ENCODE assay signal across 19 mouse cellular contexts in the genomic region with DNA sequence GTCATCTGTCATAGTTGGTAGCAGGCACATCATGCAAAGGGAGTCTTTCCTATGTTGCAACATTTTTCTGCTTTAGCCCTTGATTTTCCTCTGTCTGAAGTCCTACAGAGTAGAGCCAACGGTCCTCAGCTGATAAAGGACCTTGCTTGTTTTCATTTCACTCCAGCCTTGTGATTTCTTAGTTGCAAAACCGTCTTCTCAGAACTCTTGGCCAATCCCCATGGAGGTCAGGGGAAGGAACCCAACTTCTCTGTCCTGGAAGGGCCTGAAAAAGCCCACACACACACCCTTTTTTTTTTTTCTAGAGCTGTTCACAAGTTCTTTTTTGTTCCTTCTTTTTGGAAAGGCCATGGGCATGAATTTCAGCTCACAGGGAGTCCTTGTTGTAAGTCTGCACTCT. TPM values are rescaled to one million over a fixed set of nuclear protein-coding genes. Genes with fewer than 3 reads are reported as not detected.
DNase-seq lines count a peak whose midpoint lies in the region; ATAC-seq lines count a peak whose summit lies in the region.
"Had no signal": no experiment of that assay in that cellular context is flagged by ENCODE, and none has a peak within 500 bp of the region (broad histone marks: within the 10 kb centered on the region; RNA-seq: fewer than 3 reads in every experiment).

No protein-coding gene starts in this region.

- H3K36me3 ChIP-seq in liver, embryonic 16.5 days (ENCODE audit: control insufficient read depth, insufficient read depth), result no peaks in the 10 kb centered on the region
- H3K36me3 ChIP-seq in liver, embryonic 11.5 days (ENCODE audit: control insufficient read depth, insufficient read depth, low read length), result no peaks in the 10 kb centered on the region
- H3K36me3 ChIP-seq: hindbrain, embryonic 10.5 days; intestine, embryonic 15.5 days; liver, embryonic 13.5 days; midbrain, embryonic 12.5 days had no signal

- whole genome bisulfite sequencing in liver, embryonic 16.5 days (ENCODE audit: insufficient replicate concordance), result 43% methylated on average over 2 of the region's 2 CpGs
- WGBS in liver, embryonic 11.5 days, result 68% methylated on average over 2 of the region's 2 CpGs

- H3K4me3 ChIP-seq in liver, embryonic 16.5 days (ENCODE audit: low read depth, low read length), result no peak overlapping the region
- no peak overlapping the region for H3K4me3 ChIP-seq in liver, embryonic 11.5 days (ENCODE audit: low read depth, low read length)
- H3K4me3 ChIP-seq: hindbrain, embryonic 10.5 days; intestine, embryonic 15.5 days; left cerebral cortex, adult 2 months; liver, embryonic 13.5 days; midbrain, embryonic 12.5 days had no signal

- no peaks in the 10 kb centered on the region for H3K4me1 ChIP-seq in liver, embryonic 16.5 days (ENCODE audit: control insufficient read depth, low read depth, low read length)
- no peaks in the 10 kb centered on the region for H3K4me1 ChIP-seq in liver, embryonic 11.5 days (replicated peaks; ENCODE audit: control insufficient read depth, insufficient read depth, low read length)
- H3K4me1 ChIP-seq: hindbrain, embryonic 10.5 days; intestine, embryonic 15.5 days; liver, embryonic 13.5 days; midbrain, embryonic 12.5 days had no signal

- DNase-seq in adrenal gland, adult 2 months, result peak; percentile 43
- DNase-seq in adrenal gland, postnatal 4 days (ENCODE audit: low spot score in 2 of 2), result no peak
- no peak for DNase-seq in liver, embryonic 11.5 days (ENCODE audit: low spot score)
- peak; percentile 50 for DNase-seq in lung, postnatal 10 days
- DNase-seq in yolk sac, embryonic 10.5 days (ENCODE audit: low spot score), result peak; percentile 40
- no peak for DNase-seq in kidney, postnatal 25 days
- DNase-seq in layer of hippocampus, postnatal 25 days (ENCODE audit: extremely low spot score in 1 of 2, low spot score in 1 of 2), result no peak
- DNase-seq: cerebellum, postnatal 36 days; gastrocnemius, postnatal 10 days; liver, embryonic 13.5 days; retina, postnatal 1 day; spleen, adult 18-20 months had no signal

- H3K27me3 ChIP-seq in liver, embryonic 16.5 days (ENCODE audit: control insufficient read depth, insufficient read depth, low read depth, low read length), result no peaks in the 10 kb centered on the region
- no peaks in the 10 kb centered on the region for H3K27me3 ChIP-seq in liver, embryonic 11.5 days (replicated peaks; ENCODE audit: control insufficient read depth, insufficient read depth, low read length)
- H3K27me3 ChIP-seq: intestine, embryonic 15.5 days; liver, embryonic 13.5 days; midbrain, embryonic 12.5 days had no signal

- H3K4me2 ChIP-seq in liver, embryonic 16.5 days (ENCODE audit: low read depth, low read length), result no peak overlapping the region
- no peak overlapping the region for H3K4me2 ChIP-seq in liver, embryonic 11.5 days
- H3K4me2 ChIP-seq: intestine, embryonic 15.5 days; liver, embryonic 13.5 days; midbrain, embryonic 12.5 days had no signal

- no peak overlapping the region for H3K27ac ChIP-seq in liver, embryonic 16.5 days (ENCODE audit: low read length)
- H3K27ac ChIP-seq in liver, embryonic 11.5 days (ENCODE audit: low read depth, low read length), result no peak overlapping the region
- H3K27ac ChIP-seq: hindbrain, embryonic 10.5 days; intestine, embryonic 15.5 days; kidney, postnatal 0 days; left cerebral cortex, adult 2 months; liver, embryonic 13.5 days; midbrain, embryonic 12.5 days had no signal

- peak; percentile 45; the same call in 1 of the 2 replicates for ATAC-seq in liver, embryonic 16.5 days (ENCODE audit: low read depth)
- no peak for ATAC-seq in liver, embryonic 11.5 days (replicated peaks; ENCODE audit: low FRiP score)
- ATAC-seq: forebrain, embryonic 14.5 days; intestine, embryonic 15.5 days had no signal

- no peak overlapping the region for H3K9ac ChIP-seq in liver, embryonic 16.5 days (ENCODE audit: low read depth, low read length)
- no peak overlapping the region for H3K9ac ChIP-seq in liver, embryonic 11.5 days (ENCODE audit: low read depth, low read length)
- H3K9ac ChIP-seq: intestine, embryonic 15.5 days; liver, embryonic 13.5 days; midbrain, embryonic 12.5 days had no signal

- H3K9me3 ChIP-seq in liver, embryonic 16.5 days (replicated peaks; ENCODE audit: control insufficient read depth, low read length), result no peaks in the 10 kb centered on the region
- H3K9me3 ChIP-seq in liver, embryonic 11.5 days (ENCODE audit: control insufficient read depth, low read length), result no peaks in the 10 kb centered on the region
- H3K9me3 ChIP-seq: hindbrain, embryonic 10.5 days; intestine, embryonic 15.5 days; liver, embryonic 13.5 days; midbrain, embryonic 12.5 days had no signal

RNA-seq across cellular contexts. Expression of a gene that starts 9.3 kb away (rescaled TPM):
- total RNA-seq in adrenal gland, adult 2 months (2021), result 10 to 100 TPM; 19.9 to 20.9 TPM
- polyA plus RNA-seq in adrenal gland, adult 2 months (2012; rRNA removed), result 8.3 and 9.7 TPM in 2 replicates
- 10 to 100 TPM; 17.5 to 24.2 TPM for total RNA-seq in adrenal gland, postnatal 4 days (2021)
- polyA plus RNA-seq in liver, embryonic 16.5 days (2015; fragmentation: Nextera tagmentation; extraction: Ambion mirVana), result 5.5 and 6.6 TPM in 2 replicates
- polyA plus RNA-seq in liver, embryonic 11.5 days (2014; fragmentation: Nextera tagmentation; extraction: Ambion mirVana), result 10.2 and 11.1 TPM in 2 replicates
- 10 to 100 TPM; 63.8 to 78.2 TPM for total RNA-seq in layer of hippocampus, postnatal 25 days (2021)

Comparison
In these comparisons a context has a peak if more than half of its experiments do, and no peak if none do; other contexts are left out.
1. DNase-seq: peak in adrenal gland, adult 2 months (single experiment), lung, postnatal 10 days (single experiment) and yolk sac, embryonic 10.5 days (single experiment); none in adrenal gland, postnatal 4 days (0 of 2), liver, embryonic 11.5 days (single experiment), kidney, postnatal 25 days (0 of 2) and layer of hippocampus, postnatal 25 days (0 of 2).